Mouse (Mus musculus) neural tube, embryonic 10.5 days (tissue): ENCODE measurements around the gene Sorl1.
A peak's percentile ranks its signal among the peaks of the same experiment; 100 is the strongest.

Experiments used
- DNase-seq: peaks from one replicate; pipeline ENCODE4 v3.0.0-alpha.2; 2017; ENCODE audit warnings: low spot score; ENCODE audit errors: extremely low spot score

Sorl1 gene

DNA sequence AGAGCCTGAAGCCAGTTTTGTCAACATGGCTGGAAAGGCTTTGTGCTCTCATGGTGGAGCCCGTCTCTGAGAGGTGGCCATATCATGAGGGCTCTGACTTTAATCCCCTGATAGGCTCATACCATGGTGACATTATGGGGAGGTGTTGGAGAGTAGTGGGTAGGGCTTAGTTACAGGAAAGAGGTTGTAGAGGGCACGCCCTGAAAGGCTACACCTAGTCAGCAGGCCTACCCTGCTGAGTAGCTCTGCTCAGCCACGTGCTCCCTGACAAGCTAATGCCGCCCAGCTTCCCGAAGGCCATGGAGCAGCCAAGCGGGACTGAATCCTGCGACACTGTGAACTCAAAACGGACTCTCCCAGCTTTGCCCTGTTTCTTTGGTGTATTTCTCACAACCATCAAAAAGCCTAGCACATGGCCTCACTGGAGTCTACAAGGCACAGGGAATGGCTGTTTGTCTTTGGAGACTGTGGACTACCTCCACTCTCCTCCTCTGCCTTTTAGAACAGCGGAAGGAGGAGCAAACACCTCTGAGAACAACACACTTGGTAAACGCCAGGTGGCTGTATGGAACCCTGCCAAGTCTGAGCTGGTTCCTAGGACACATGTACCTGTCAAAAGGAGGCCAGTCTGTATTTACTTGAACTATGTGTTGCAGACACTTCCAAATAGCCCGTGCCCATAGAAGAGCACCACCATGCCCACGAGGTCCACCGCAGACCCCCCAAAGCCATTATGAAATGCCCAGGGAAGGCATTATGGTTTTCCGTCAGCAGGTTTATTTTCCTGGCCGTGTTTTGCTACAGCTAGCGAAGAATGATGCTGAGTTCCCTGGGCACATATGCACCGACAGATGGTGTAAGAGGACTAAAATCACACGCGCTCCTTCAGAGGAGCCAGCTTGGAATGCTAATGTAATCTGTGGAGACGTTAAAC, 69.5 kb downstream of the Sorl1 start:
- no peak for DNase-seq

DNA sequence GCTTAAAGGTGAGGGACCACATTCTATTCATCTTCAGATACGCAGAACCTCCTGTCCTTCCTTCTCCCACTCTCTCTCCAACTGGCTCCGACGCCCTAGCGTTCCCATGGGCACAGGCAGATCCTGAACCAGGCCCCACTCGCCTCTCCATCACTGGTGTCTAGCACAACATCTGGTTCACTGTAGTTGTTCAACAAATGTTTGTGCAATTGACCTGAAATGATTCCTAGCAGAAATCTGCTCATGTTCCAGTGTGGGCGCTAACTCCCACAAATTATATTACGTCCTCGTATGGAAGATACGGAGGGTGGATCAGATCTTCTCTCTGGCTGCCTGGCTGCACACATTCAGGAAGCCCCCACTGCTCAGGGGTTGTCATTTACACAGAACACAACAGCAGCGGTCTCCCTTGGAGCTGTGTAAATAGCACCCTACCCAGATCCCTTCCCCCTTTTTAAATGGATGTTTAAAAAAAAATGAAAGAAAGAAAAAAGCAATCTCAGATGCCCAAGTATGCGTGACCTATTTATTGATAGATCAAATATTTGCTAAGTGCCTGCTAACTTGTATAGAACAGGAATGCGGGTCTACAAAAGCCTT, 70.4 kb downstream of the Sorl1 start:
- no peak for DNase-seq

DNA sequence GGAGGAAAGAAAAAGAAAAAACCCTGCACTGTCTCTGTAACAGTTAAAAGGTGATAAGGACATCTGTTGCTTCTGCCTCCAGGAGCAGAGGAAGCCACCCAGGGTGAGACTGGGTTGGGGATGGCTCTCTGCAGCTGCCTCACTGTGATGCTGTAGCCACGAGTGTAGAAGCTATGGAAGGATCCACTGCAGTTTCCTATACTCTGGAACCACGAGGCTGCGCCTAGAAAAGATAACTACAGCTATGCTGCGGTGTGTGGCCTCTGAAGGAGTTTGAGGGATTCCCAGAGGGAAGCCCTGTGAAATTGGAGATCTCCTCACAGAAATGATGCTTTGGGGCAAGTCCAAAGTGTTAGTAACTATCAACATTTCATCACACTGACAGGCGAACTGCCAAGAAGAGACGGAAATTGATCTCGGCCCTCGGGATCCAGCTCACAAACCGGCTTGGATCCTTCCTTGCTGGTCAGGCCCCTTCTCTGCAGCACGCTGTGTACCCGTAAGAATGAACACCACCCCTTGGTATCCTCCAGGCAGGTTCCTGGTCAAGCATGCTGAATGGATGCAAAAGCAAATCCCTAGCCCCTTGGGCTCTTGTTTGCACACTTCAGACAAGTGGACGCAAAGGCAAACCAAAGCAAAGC, 71.3 kb downstream of the Sorl1 start:
- no peak for DNase-seq

DNA sequence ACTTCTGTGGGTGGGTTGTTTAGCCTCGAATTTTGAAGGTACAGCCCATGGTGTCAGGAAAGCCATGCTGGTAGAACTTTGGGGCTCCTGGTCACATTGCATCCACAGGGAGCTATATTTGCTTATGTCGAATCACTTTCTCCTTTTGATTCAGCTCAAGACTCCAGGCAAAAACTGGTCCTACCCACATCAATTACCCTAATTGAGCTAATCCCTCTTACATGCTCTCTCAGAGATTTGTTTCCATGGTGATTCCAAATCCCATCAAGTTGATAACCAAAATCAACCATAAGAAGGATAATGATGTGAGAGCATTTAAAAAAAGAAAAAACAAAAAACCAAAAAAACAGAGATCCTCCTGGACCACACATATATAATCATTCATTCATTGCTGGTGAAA, 75.6 kb downstream of the Sorl1 start:
- DNase-seq: no peak

DNA sequence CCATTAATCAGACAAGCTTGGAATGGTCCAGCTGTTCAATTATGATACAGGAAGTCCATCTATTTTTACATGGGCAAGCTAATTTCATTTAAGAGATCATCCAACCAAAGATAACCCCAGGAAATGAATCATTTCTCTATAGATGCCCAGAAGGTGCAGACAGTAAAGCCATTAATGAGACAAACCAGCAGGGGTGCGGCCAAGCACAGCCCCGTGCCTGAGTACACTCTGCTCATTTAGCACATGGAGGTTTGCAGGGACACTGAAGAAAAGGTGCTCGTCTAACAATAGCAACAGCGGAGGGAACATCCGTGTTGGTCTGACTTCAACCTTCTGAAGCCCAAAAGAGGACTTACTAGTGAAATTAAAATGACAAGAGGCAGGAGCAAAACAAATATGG, 76.3 kb downstream of the Sorl1 start:
- no peak for DNase-seq

DNA sequence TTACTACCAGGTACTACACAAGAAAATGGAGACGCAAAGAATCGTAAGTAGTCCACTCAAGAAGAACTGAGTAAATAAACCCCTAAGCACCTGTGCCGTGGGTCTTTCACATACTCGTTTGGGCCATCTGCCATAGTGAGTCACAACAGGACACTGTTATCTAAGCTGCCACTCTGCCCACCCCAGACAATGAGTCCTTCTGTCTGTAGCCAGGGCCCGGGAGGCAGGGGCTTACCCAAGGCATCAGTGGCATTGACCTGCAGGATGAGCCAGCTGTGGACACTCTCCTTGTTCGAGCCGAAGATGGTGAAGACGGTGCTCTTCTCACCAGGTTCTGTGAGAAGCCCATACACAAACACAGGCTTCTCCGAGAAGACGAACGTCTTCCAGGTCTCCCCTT, 77.8 kb downstream of the Sorl1 start:
- DNase-seq: no peak

DNA sequence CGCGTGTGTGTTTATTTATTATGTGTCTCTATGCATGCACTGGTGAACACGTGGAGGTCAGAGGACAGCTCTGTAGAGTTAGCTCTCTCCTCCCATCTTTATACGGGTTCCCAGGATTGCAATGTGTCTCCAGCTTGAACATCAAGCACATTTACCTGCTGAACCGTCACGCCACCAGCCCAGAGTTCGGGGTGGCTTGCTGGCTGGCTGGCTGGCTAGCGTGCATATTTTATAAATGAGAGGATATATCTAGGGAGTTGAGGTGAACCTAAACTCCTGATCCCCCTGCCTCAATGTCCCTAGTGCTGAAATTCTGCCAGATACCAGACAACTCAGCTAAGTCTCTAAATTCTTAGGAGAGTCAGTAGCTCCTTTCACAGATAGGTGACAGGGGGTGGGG, 79.4 kb downstream of the Sorl1 start:
- DNase-seq: no peak

DNA sequence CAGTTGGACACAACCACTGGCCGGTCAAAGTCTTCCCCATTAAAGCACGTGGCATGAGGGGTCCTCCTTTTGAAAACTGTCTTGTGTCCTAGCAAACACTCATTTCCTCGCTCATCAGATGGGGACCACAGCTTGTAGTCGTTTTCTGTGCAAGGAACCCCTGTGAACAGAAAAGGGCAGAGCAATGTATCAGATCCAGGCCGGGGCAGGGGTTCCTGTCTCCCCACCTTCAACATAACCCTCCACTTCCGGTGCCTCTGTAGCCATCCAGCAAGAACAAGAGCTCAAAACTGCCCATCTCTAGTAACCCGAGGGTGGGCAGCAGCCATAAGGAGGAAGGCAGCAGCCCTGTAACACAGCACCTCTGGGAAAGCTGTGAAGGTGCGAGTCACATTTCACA, 80.2 kb downstream of the Sorl1 start:
- no peak for DNase-seq

DNA sequence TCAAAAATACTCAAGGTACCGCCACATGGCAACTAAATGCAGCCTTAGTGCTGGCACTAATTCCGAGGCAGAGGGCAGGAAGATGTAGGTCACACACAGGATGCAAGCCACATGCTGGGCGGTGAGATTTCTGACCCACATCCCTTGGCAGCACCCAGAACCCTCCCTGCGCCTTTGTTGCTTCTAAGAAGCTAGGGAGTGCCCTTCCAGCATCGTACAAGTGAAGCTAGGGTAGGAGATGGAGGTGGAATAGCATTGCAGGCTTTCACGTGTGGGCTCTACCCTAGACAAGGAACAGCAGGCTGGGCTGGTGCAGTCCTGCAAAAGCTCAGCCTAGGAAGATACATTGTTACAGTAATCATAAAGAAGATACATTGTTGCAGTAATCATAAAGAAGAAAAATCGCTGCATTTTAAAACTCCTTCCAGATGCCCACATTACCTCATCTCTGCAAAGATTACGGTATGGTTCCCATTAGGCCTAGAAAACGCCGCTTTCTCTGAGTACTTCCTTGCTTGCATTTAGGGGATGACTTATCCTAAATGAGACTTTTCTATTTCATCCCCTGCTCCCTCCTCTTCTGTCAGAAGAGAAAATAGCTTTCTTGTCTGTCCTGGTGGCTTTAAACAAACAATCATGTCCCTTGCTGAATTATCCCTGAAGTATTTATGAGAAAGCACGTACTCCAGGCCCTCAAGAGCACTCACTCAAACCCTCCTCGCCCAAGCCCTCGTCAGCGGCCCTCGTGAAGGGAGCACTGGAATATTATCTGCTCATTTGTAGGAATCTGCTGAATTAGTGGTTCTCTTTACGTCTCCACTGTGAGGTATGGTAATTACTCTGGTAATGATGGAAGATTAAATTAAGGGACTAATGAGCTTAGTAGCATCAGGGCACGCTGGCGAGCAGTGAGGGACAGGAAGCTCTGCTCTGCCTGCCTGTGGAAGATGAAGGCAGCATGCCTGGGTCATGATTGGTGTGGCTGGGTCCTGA, 84.8 kb downstream of the Sorl1 start:
- no peak for DNase-seq

DNA sequence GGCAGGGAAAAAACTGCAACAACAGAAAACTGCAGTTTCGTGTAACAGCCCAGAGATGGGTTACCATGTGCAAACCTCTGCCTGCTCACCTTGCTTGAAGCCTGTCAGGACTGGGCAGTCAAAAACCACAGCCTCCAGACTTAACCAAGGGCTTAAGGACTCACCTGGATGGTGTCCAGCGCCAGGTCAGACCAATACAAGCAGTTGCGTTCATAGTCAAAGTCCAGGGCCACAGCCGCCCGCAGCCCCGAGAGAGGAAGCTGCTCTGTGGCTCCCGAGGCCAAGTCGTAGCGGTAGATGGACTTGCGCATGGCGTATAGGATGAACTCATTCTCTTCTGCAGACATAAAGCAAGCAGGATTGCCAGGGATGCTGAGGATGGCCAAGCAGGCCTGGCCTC, 87.2 kb downstream of the Sorl1 start:
- DNase-seq: no peak

DNA sequence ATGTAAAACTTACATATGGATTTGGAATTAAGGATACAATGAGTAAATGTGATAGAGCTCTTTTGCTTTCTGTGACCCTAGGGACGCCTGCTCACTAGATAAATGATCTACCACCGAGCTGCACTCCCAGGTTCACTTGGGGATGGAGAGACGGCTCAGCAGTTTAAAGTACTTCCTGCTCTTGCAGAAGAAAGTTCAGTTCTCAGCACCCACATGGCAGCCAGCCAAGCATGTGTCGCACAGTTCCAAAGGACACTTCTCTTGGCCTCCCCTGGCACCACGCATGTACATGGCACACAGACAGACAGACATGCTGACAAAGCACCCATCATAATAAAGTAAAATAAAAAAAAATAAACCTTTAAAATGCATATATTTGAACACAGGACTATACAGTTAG, 88.1 kb downstream of the Sorl1 start:
- no peak for DNase-seq

DNA sequence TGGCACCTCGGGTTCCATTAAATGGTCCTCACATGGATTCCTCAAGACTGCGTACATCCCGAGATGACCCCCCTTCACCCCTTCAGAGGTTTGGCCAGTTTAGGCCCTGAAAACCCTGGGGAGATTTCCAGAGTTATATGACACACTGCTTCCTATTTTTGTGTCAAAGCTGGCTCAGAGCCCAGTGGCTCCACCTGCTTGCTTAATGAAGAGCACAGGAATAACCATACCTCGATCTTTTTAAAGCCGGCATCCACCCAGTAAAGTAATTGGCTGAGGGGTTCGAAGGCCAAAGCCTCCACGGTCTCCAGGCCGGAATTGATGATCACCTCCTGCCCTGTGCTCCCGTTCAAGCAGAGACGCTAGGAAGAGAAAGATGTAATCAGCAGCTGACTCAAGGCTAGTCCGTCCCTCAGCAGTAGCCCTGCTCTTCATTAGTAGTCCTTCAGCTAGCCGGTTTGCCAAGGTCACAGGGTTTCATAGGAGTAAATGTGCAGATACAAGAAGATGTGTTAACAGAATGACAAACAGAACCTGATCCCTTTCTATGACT, 88.8 kb downstream of the Sorl1 start:
- no peak for DNase-seq

DNA sequence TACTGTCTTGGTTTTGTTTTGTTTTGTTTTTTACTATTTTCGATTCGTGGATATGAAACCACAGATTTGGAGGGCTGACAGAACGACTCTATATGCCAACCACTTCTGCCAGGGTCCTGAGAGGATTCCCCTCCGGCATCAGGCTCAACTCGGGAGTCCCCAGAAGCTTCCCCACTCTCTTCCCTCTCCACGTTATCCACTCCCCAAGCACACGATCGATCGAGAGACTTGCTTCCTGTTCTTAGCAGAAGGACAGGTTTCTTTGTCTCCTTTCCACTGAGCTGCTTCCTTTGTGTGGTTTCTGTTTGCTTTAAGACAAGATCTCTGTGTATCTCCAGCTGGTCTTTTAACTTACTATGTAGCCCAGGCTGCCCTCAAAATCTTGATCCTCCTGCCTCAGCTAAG, 90.0 kb downstream of the Sorl1 start:
- DNase-seq: no peak

DNA sequence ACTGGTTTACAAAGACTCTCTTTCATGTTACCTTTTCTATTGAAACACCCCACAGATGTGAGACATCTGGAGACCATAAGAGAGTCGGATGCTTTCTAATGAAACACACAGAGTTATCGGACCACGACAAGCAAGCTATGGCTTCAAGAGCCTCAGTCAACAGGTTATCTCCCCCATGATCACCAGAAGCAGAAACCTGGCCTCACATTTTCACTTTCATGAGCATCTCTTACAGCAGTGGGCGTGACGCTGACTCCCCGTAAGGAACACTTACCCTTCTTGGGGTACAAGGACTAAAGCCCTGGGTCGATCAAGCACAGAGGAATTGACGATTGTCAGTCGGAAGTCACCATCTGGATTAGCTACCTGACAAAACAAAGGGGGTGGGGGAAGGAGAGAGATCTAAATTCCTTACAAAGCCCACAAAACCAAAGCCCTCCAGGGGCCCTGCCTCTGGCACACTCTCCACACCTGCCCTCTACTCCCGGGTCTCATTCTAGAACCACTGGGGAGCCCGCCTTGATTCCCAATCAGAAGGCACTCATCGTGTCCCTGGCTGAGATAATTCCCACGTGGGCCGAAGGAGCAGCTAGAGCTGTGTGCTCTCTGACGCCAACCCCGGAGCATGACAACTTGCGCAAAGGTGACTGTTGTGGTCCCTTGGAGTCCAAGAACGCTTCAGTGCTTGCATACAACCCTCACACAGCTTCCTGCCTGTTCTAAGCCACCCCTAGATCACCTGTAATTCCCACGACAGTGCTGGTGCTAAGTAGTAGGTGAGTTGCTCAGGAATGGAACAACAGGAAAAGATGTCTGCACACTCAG, 90.6 kb downstream of the Sorl1 start:
- DNase-seq: no peak

DNA sequence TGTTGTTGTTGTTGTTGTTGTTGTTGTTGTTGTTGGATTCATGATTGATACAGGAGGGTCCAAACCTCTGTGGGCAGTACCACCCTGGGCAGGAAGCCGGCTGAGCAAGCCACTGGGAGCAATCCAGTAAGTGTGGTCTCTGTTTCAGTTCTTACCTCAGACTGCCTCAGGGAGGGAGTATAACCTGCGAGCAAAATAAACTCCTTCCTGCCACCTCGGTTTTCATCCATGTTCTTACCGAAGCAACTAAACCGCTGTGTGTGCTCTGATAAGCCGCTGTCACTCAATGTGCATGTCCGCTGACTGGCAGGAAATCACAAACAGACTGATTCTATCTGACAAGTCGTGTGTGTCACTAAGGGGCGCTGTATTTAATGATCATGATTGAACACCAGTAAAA, 91.7 kb downstream of the Sorl1 start:
- no peak for DNase-seq

DNA sequence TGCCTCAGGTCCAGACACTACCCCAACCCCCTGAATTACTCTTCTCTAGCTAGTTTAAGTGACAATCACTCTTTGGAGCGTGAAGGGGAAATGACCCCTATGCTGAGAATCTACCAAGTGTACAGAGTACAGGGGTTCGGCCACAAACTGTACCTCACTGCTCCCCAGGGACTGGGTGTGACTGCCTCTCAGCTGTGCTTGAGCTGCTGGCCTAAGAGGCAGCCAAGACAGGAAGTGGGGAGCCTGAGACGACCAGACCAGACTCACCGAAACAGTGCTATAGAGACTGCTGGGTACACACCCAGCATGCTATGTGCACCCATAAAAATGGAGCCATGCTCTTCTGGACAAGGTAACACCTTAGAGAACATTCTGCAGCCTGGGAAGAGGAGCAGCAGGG, 95.3 kb downstream of the Sorl1 start:
- DNase-seq: no peak

DNA sequence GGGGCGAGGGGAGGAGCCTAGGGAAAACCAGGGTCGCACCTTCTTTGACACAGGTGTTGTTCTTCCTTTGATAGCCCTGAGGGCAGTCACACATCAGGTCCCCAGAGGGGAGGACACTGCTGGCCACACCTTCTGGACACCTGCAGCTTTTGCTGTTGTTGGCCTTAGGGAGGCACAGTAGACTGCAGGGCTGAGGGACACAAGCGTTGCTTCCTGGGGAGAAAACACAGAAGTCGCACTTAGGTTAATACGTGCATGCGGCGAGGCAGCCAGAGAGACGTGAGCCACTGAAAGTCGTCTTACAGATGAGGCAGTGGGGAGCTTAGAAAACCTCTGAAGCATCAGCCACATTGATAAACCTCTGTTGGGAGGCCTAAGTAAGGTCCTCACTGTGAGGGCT, 99.8 kb downstream of the Sorl1 start:
- DNase-seq: no peak

DNA sequence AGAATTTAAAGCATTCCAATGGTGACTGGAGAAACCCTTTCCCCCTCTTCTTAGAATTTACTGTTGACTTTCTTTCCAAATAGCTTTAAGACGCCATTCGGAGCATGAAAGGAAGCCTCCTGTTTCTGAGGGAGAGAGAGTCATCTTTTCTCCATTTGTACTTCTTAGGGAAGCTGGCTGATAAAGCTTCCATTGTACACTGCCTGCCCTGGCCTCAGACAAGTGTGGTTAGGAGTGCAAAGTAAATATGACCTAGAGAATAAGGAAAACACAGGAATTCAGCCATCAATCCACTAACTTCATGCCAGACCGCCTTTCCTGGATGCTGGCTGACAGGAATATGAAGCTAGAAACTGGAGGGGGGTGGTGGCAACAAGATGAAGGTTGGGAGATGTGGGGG, 100.7 kb downstream of the Sorl1 start:
- peak; percentile 22 for DNase-seq

DNA sequence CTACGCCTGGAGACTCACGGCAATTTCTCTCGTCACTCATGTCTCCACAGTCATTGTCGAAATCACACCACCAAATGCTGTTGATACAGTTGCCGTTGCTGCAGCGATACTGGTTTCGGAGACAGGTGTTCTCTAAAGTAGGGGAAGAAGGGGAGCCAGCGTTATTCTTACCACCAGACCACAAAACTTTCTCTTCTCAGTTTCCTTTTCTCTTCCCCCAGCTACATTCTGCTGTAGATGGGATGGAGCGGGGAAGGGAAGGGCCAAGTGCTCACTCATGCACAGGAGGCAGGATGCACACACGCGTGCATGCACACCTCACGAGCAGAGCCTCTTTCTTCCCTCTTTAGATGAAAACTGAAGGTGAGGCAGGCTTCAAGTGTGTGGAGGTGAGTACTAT, 101.8 kb downstream of the Sorl1 start:
- DNase-seq: no peak
